Mouse (Mus musculus): Measurements from ENCODE around the gene Sec23b.

DNA sequence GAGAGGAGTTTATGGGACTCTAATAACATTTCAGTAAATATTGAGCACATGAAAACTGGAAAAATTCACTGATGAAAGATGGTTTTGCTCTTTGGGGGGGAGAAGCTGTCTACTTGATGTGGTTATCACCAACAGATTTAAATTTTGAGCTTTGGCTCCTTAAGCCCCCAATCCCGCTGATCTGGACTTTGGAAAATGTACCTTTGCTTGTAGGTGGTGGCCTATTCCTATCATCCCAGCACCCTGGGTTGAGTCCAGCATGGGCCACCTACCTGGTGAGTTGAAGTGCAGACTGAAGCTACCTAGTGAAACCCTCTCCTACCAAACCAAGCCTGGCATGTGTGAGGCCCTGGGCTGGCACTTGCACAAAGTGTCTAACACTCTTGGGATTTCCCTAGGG is 45.5 kb downstream of the Sec23b start:
- no peak for TF ChIP-seq CTCF (IDR thresholded peaks at IDR 0.05)
- TF ChIP-seq POLR2A (IDR thresholded peaks at IDR 0.05; ENCODE audit: insufficient read depth, low read depth, low read length), result no peak
- no peak for TF ChIP-seq EP300 (IDR thresholded peaks at IDR 0.05; ENCODE audit: insufficient read depth, low read depth, low read length)

Data from heart, adult 2 months (tissue).